Mouse (Mus musculus) thymus, postnatal 10 days (tissue): ENCODE data around the gene D10Wsu102e.
A peak's percentile ranks its signal among the peaks of the same experiment; 100 is the strongest.
"Not testable (repeated sequence)": the region's sequence is repeated elsewhere in the genome, so short reads cannot be mapped to it uniquely, and the experiment has no call there.

Experiments used
- DNase-seq, 2 experiments: peaks; one replicate each; pipeline ENCODE4 v3.0.0; 2021; ENCODE audit warnings: low spot score in 2 of 2

The D10Wsu102e gene

GRCm38 (mm10) chr10:83346359-83346736 is 13.7 kb upstream of the D10Wsu102e start:
- no peak for DNase-seq

- DNase-seq = no peak
Observed at GRCm38 (mm10) chr10:83347494-83347893, 12.5 kb upstream of the D10Wsu102e start.

GRCm38 (mm10) chr10:83350689-83351088 is 9.3 kb upstream of the D10Wsu102e start:
- no peak for DNase-seq

- DNase-seq = not testable (repeated sequence)
Observed at GRCm38 (mm10) chr10:83351779-83352178, 8.2 kb upstream of the D10Wsu102e start.

GRCm38 (mm10) chr10:83353680-83354332 is 6.2 kb upstream of the D10Wsu102e start:
- no peak for DNase-seq

GRCm38 (mm10) chr10:83354333-83354719 is 5.7 kb upstream of the D10Wsu102e start:
- DNase-seq = peak in 1 of 2 experiments; percentile 22

GRCm38 (mm10) chr10:83356416-83356815 is 3.6 kb upstream of the D10Wsu102e start:
- DNase-seq = no peak

GRCm38 (mm10) chr10:83359451-83359850 is 570 bp upstream of the D10Wsu102e start:
- DNase-seq = no peak

GRCm38 (mm10) chr10:83360356-83360755 is 335 bp downstream of the D10Wsu102e start:
- DNase-seq = no peak

GRCm38 (mm10) chr10:83361643-83362382 is 1.8 kb downstream of the D10Wsu102e start:
- DNase-seq = peak in 1 of 2 experiments; percentile 16

GRCm38 (mm10) chr10:83363451-83363850 is 3.4 kb downstream of the D10Wsu102e start:
- no peak for DNase-seq

GRCm38 (mm10) chr10:83368918-83369317 is 8.9 kb downstream of the D10Wsu102e start:
- no peak for DNase-seq

- DNase-seq = no peak
Observed at GRCm38 (mm10) chr10:83374045-83374656, 14.1 kb downstream of the D10Wsu102e start.

GRCm38 (mm10) chr10:83375458-83375857 is 15.4 kb downstream of the D10Wsu102e start:
- not testable (repeated sequence) for DNase-seq

- DNase-seq = no peak
Observed at GRCm38 (mm10) chr10:83376911-83377682, 17.1 kb downstream of the D10Wsu102e start.

- DNase-seq = no peak
Observed at GRCm38 (mm10) chr10:83378083-83378833, 18.2 kb downstream of the D10Wsu102e start.

GRCm38 (mm10) chr10:83380501-83380900 is 20.5 kb downstream of the D10Wsu102e start:
- DNase-seq = no peak

- DNase-seq = no peak
Observed at GRCm38 (mm10) chr10:83382528-83382927, 22.5 kb downstream of the D10Wsu102e start.

GRCm38 (mm10) chr10:83382988-83383387 is 23.0 kb downstream of the D10Wsu102e start:
- no peak for DNase-seq

GRCm38 (mm10) chr10:83383863-83384262 is 23.8 kb downstream of the D10Wsu102e start:
- DNase-seq = no peak
